Mouse (Mus musculus): Measurements from ENCODE around the gene Kdm4a. TPM values are rescaled to one million over a fixed set of nuclear protein-coding genes. Genes with fewer than 3 reads are reported as not detected.

Kdm4a gene
- total and polyA plus RNA-seq, 2 experiments from 2014 or later = 34.8 to 88.8 TPM

GRCm38 (mm10) chr4:118134485-118135365, 45.1 kb downstream of the Kdm4a start, which contains the start of gene St3gal3:
Gene St3gal3, minus strand, starts transcription at chr4:118134914.
- ATAC-seq (ENCODE audit: low FRiP score) = peak; percentile 96
- H3K27me3 ChIP-seq (ENCODE audit: insufficient read depth, low read length) = no peaks in the 10 kb centered on the region
- TF ChIP-seq CTCF (IDR thresholded peaks at IDR 0.05) = no peak
- no peaks in the 10 kb centered on the region for H3K9me3 ChIP-seq (ENCODE audit: low read length)
- peak within 1 kb of the TSS; percentile 47; the same call in 1 of the 2 replicates for H3K27ac ChIP-seq (ENCODE audit: low read depth, low read length)
- peak within 1 kb of the TSS; percentile 82 for H3K4me2 ChIP-seq (ENCODE audit: low read depth, low read length, poor library complexity, severe bottlenecking)
- peak within 1 kb of the TSS; percentile 88 for H3K9ac ChIP-seq (replicated peaks; ENCODE audit: low read length, poor library complexity, severe bottlenecking)
- under 1% methylated on average over 73 of the region's 84 CpGs for WGBS
- peak within 1 kb of the TSS; percentile 99 for H3K4me3 ChIP-seq (ENCODE audit: low read depth, low read length)
- H3K36me3 ChIP-seq (ENCODE audit: insufficient read depth, low read length) = peaks cover 29% of the 10 kb centered on the region
- no peaks in the 10 kb centered on the region for H3K4me1 ChIP-seq (ENCODE audit: insufficient read depth, low read length)
- peak; percentile 98 for DNase-seq (ENCODE audit: low spot score)

- TF ChIP-seq CTCF (IDR thresholded peaks at IDR 0.05) = no peak
- no peak for ATAC-seq (ENCODE audit: low FRiP score)
- DNase-seq (ENCODE audit: low spot score) = no peak
- Histone ChIP-seq H3K27ac (ENCODE audit: low read depth, low read length) (no peak overlapping the region), H3K36me3 (ENCODE audit: insufficient read depth, low read length) (peaks cover 3% of the 10 kb centered on the region; the same call in 1 of the 2 replicates), H3K9me3 (ENCODE audit: low read length) (no peaks in the 10 kb centered on the region), H3K4me2 (ENCODE audit: low read depth, low read length, poor library complexity, severe bottlenecking) (no peak overlapping the region), H3K4me1 (ENCODE audit: insufficient read depth, low read length) (no peaks in the 10 kb centered on the region), H3K4me3 (ENCODE audit: low read depth, low read length) (no peak overlapping the region), H3K9ac (replicated peaks; ENCODE audit: low read length, poor library complexity, severe bottlenecking) (no peak overlapping the region), H3K27me3 (ENCODE audit: insufficient read depth, low read length) (no peaks in the 10 kb centered on the region)
- WGBS = 91% methylated on average over 5 of the region's 5 CpGs
Measured at GRCm38 (mm10) chr4:118131329-118131728, 48.5 kb downstream of the Kdm4a start.

- H3K4me2 ChIP-seq (ENCODE audit: low read depth, low read length, poor library complexity, severe bottlenecking) = no peak overlapping the region
- no peak for DNase-seq (ENCODE audit: low spot score)
- ATAC-seq (ENCODE audit: low FRiP score) = no peak
- H3K27ac ChIP-seq (ENCODE audit: low read depth, low read length) = no peak overlapping the region
- no peaks in the 10 kb centered on the region for H3K9me3 ChIP-seq (ENCODE audit: low read length)
- H3K36me3 ChIP-seq (ENCODE audit: insufficient read depth, low read length) = no peaks in the 10 kb centered on the region
- TF ChIP-seq CTCF (IDR thresholded peaks at IDR 0.05) = no peak
- H3K27me3 ChIP-seq (ENCODE audit: insufficient read depth, low read length) = no peaks in the 10 kb centered on the region
- no peak overlapping the region for H3K9ac ChIP-seq (replicated peaks; ENCODE audit: low read length, poor library complexity, severe bottlenecking)
- H3K4me3 ChIP-seq (ENCODE audit: low read depth, low read length) = no peak overlapping the region
- WGBS = 93% methylated on average over 14 of the region's 14 CpGs
- H3K4me1 ChIP-seq (ENCODE audit: insufficient read depth, low read length) = no peaks in the 10 kb centered on the region
Measured at GRCm38 (mm10) chr4:118123030-118123704, 56.7 kb downstream of the Kdm4a start.

GRCm38 (mm10) chr4:118122078-118122477, 57.8 kb downstream of the Kdm4a start:
- TF ChIP-seq CTCF (IDR thresholded peaks at IDR 0.05) = no peak
- DNase-seq (ENCODE audit: low spot score) (peak; percentile 30), ATAC-seq (ENCODE audit: low FRiP score) (no peak)
- H3K36me3 ChIP-seq (ENCODE audit: insufficient read depth, low read length) = no peaks in the 10 kb centered on the region
- no peak overlapping the region for H3K9ac ChIP-seq (replicated peaks; ENCODE audit: low read length, poor library complexity, severe bottlenecking)
- no peak overlapping the region for H3K27ac ChIP-seq (ENCODE audit: low read depth, low read length)
- no peaks in the 10 kb centered on the region for H3K27me3 ChIP-seq (ENCODE audit: insufficient read depth, low read length)
- H3K4me1 ChIP-seq (ENCODE audit: insufficient read depth, low read length) = no peaks in the 10 kb centered on the region
- 73% methylated on average over 10 of the region's 10 CpGs for WGBS
- H3K4me3 ChIP-seq (ENCODE audit: low read depth, low read length) = no peak overlapping the region
- H3K9me3 ChIP-seq (ENCODE audit: low read length) = no peaks in the 10 kb centered on the region
- no peak overlapping the region for H3K4me2 ChIP-seq (ENCODE audit: low read depth, low read length, poor library complexity, severe bottlenecking)

GRCm38 (mm10) chr4:118117565-118117964, 62.3 kb downstream of the Kdm4a start:
- H3K4me3 ChIP-seq (ENCODE audit: low read depth, low read length) = no peak overlapping the region
- DNase-seq (ENCODE audit: low spot score) = no peak
- H3K36me3 ChIP-seq (ENCODE audit: insufficient read depth, low read length) = no peaks in the 10 kb centered on the region
- no peaks in the 10 kb centered on the region for H3K27me3 ChIP-seq (ENCODE audit: insufficient read depth, low read length)
- no peaks in the 10 kb centered on the region for H3K9me3 ChIP-seq (ENCODE audit: low read length)
- H3K27ac ChIP-seq (ENCODE audit: low read depth, low read length) = no peak overlapping the region
- no peak for TF ChIP-seq CTCF (IDR thresholded peaks at IDR 0.05)
- no peak overlapping the region for H3K9ac ChIP-seq (replicated peaks; ENCODE audit: low read length, poor library complexity, severe bottlenecking)
- 93% methylated on average over 10 of the region's 10 CpGs for WGBS
- ATAC-seq (ENCODE audit: low FRiP score) = no peak
- no peaks in the 10 kb centered on the region for H3K4me1 ChIP-seq (ENCODE audit: insufficient read depth, low read length)
- H3K4me2 ChIP-seq (ENCODE audit: low read depth, low read length, poor library complexity, severe bottlenecking) = no peak overlapping the region

GRCm38 (mm10) chr4:118116098-118116497, 63.7 kb downstream of the Kdm4a start:
- H3K27me3 ChIP-seq (ENCODE audit: insufficient read depth, low read length) = no peaks in the 10 kb centered on the region
- no peak overlapping the region for H3K9ac ChIP-seq (replicated peaks; ENCODE audit: low read length, poor library complexity, severe bottlenecking)
- TF ChIP-seq CTCF (IDR thresholded peaks at IDR 0.05) = no peak
- H3K27ac ChIP-seq (ENCODE audit: low read depth, low read length) = no peak overlapping the region
- no peak overlapping the region for H3K4me2 ChIP-seq (ENCODE audit: low read depth, low read length, poor library complexity, severe bottlenecking)
- ATAC-seq (ENCODE audit: low FRiP score) (no peak), DNase-seq (ENCODE audit: low spot score) (no peak)
- no peaks in the 10 kb centered on the region for H3K9me3 ChIP-seq (ENCODE audit: low read length)
- no peaks in the 10 kb centered on the region for H3K4me1 ChIP-seq (ENCODE audit: insufficient read depth, low read length)
- WGBS = 93% methylated on average over 11 of the region's 11 CpGs
- H3K36me3 ChIP-seq (ENCODE audit: insufficient read depth, low read length) = no peaks in the 10 kb centered on the region
- H3K4me3 ChIP-seq (ENCODE audit: low read depth, low read length) = no peak overlapping the region
